Mouse (Mus musculus): Measurements from ENCODE around the gene Phf12. TPM values are rescaled to one million over a fixed set of nuclear protein-coding genes. Genes with fewer than 3 reads are reported as not detected.

The Phf12 gene
- total RNA-seq, 2 experiments from 2014 or later, result 59.0 to 62.4 TPM

- DNase-seq (ENCODE audit: low spot score in 2 of 2), result no peak
- no peak overlapping the region for H3K27ac ChIP-seq
- H3K4me3 ChIP-seq, result no peak overlapping the region
- TF ChIP-seq CTCF (conservative IDR thresholded peaks at IDR 0.05), result no peak
Measured at GRCm38 (mm10) chr11:77978161-77978560, 4.4 kb upstream of the Phf12 start.

GRCm38 (mm10) chr11:77979221-77979809 lies 3.2 kb upstream of the Phf12 start:
- Histone ChIP-seq H3K27ac (no peak overlapping the region), H3K4me3 (no peak overlapping the region)
- TF ChIP-seq CTCF (conservative IDR thresholded peaks at IDR 0.05), result no peak
- DNase-seq (ENCODE audit: low spot score in 2 of 2), result no peak

GRCm38 (mm10) chr11:77980281-77981204 lies 2.0 kb upstream of the Phf12 start:
- peak overlapping the region; percentile 97 for H3K27ac ChIP-seq
- no peak overlapping the region for H3K4me3 ChIP-seq
- peak; percentile 55 to 66 for DNase-seq (ENCODE audit: low spot score in 2 of 2)
- peak; percentile 84 for TF ChIP-seq CTCF (conservative IDR thresholded peaks at IDR 0.05)

DNA sequence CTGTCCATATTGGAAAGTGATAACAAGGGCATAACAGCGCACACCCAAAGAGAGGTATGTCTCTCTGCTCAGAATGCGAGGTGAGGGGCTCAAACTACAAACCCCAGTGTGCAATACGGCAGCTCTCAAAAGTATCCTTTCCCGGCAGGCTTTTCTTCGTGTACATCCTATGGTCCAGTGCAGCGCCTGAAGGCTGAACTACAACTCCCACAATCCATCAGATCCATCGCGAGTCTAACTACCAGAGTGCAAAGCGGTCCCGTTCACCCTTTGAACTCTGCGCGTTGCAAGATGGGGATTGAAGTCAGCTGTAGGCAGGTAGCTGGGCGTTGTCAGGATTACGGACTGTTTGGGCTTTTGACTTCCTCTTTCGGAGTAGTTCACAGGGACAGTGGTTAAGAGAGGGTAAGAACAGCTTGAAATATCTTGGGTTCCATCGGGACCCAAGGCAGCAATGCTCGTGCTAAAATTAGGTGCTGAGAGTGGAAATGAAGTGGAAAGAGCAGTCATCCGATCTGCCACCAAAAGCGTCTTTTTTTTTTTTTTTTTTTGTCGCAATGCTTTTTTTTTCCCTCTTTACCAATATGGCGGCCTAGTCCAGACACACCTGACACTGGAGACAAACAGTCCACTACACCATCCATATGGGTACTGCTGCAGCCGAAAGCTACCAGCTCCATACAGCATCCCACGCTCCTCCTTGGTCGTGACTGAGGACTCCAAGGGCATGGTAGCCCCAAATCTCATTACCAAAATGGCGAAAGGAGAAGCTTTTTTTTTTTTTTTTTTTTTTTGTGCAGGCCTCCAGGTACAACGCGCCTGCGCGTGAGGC lies 729 bp upstream of the Phf12 start:
- TF ChIP-seq CTCF (conservative IDR thresholded peaks at IDR 0.05), result no peak
- peak overlapping the region; percentile 60 for H3K4me3 ChIP-seq
- peak; percentile 90 to 99 for DNase-seq (ENCODE audit: low spot score in 2 of 2)
- peak overlapping the region; percentile 97 for H3K27ac ChIP-seq

DNA sequence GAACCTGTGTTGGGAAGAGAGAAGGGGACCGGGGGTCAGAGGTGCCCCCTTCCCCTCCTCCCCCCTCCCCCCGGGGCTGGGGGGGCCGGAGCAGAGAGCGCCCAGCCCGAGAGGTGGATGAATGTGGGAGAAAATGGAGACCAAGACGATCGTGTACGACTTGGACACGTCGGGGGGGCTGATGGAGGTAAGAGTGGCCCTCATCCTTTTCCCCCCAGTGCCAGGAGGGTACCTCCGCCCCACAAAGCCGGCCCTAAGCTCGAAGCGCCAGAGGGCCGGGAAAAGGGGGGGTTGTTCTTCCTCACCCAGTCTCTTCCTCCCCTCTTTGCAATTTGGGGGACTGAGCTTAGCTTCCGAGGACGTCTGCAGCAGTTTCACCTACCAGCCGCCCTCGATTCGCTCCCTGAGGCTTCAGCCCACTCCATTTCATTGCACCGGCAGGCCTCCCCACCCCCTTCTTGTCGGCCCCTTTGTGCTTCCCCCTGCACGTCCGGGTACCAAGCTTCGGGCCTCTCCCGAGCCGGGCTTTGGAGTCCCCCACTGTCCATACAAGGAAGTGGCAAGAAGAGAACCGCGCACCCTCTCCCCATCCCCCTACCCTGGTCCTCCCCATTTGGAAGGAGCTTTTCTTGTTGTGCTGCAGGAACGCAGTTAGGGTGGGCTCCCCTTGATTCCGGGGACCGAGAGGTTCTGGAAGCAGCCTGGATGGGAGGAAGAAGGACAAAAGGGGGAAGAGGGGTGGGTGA lies 810 bp downstream of the Phf12 start:
- Histone ChIP-seq H3K27ac (peak overlapping the region; percentile 91), H3K4me3 (peak overlapping the region; percentile 76)
- TF ChIP-seq CTCF (conservative IDR thresholded peaks at IDR 0.05), result peak; percentile 20; the same call in 1 of the 2 replicates
- peak; percentile 63 to 64 for DNase-seq (ENCODE audit: low spot score in 2 of 2)

- TF ChIP-seq CTCF (conservative IDR thresholded peaks at IDR 0.05), result peak; percentile 21; the same call in 1 of the 2 replicates
- Histone ChIP-seq H3K27ac (peak overlapping the region; percentile 91), H3K4me3 (peak overlapping the region; percentile 76)
- DNase-seq (ENCODE audit: low spot score in 2 of 2), result peak; percentile 46 to 66
Measured at GRCm38 (mm10) chr11:77983937-77984835, 1.6 kb downstream of the Phf12 start.

- peak overlapping the region; percentile 91 for H3K27ac ChIP-seq
- peak overlapping the region; percentile 76 for H3K4me3 ChIP-seq
- no peak for TF ChIP-seq CTCF (conservative IDR thresholded peaks at IDR 0.05)
- DNase-seq (ENCODE audit: low spot score in 2 of 2), result peak; percentile 37 to 51
Measured at GRCm38 (mm10) chr11:77984836-77985231, 2.3 kb downstream of the Phf12 start.

DNA sequence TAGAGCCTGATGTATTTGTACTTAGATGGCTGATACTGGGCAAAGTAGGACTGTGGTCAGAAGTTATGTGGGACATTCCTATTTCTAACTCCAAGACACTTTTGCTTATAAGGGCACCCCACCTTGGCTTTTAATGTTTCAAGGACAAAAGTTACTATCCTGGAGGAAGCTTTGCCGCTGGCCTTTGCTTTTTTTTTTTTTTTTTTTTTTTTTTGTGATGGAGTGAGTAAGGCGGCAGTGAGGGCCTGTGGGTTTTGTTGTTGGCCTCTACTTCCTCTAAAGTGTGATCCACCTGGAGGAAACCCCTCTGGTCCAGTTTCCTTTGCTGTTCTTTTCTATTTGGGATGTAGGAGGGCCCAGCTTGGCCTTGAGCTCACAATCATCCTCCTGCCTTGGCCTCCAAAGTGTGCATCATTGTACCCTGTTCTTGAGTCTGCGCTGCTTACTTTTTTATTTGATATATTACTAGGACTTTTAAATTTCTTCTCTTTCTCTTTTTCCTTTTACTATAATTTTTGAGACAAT lies 3.0 kb downstream of the Phf12 start:
- Histone ChIP-seq H3K27ac (peak overlapping the region; percentile 91; the same call in 1 of the 2 replicates), H3K4me3 (peak overlapping the region; percentile 76)
- no peak for DNase-seq (ENCODE audit: low spot score in 2 of 2)
- TF ChIP-seq CTCF (conservative IDR thresholded peaks at IDR 0.05), result no peak

DNA sequence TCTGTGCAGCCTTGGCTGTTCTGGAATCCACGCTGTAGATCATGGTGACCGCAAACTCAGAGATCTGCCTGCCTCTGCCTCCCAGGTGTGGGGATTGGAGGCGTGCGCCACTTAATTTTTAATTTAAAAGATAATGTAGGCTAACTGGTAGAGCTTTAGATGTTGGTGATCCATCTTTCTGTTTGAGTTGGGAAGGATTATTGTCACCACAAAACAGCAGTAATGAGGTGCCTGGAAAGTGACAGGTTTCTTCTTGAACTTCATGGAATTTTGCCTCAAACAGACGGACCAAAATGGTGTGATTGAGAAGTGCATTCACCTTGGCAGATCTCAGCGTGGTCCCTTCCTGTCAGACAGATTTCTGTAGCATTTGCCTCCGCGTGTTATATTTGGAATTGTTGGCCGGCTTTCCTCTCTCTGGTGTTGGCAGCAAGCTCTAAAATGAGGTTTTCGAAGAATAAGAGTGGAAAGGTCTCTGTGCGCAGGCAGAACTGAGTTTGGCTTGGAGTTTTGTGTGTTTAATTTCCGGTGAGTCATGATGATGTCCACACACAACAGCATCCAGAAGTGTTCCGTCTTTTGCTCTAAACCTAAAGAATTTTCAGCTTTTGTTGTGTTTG lies 6.6 kb downstream of the Phf12 start:
- TF ChIP-seq CTCF (conservative IDR thresholded peaks at IDR 0.05), result no peak
- no peak overlapping the region for H3K4me3 ChIP-seq
- no peak overlapping the region for H3K27ac ChIP-seq
- peak in 1 of 2 experiments; percentile 31 for DNase-seq (ENCODE audit: low spot score in 2 of 2)

GRCm38 (mm10) chr11:77995556-77995955 lies 13.0 kb downstream of the Phf12 start:
- no peak for TF ChIP-seq CTCF (conservative IDR thresholded peaks at IDR 0.05)
- no peak for DNase-seq (ENCODE audit: low spot score in 2 of 2)
- H3K27ac ChIP-seq, result no peak overlapping the region
- H3K4me3 ChIP-seq, result no peak overlapping the region
